Mouse (Mus musculus): ENCODE results near the gene Uba52.

DNA sequence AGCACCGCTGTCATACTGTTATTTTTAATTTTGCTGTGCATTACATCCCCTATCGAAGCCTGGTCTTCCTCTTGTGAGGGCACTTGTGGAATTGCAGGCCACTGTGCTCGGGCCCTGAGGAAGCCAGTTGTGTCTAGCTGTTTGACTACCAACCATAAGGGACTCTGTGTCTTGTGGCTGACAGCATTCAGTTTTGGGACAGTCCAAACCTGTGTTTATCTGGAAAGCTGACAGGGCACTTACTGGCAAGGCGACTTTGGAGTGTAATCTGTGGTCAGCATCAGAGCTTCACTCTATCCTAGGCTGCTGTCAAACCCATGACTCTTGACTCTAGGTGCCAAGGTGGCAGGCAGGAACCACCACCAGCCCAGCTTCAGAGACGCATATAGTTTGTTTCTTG is 30.5 kb upstream of the Uba52 start:
- no peak for TF ChIP-seq POLR2A (IDR thresholded peaks at IDR 0.05; ENCODE audit: low read depth, low read length)
- no peak for TF ChIP-seq CTCF (IDR thresholded peaks at IDR 0.05; ENCODE audit: borderline replicate concordance, insufficient read depth, low read length)
